ENCODE assay signal across 8 mouse cellular contexts in genomic region chr1:64118285-64119170, GRCm38 (mm10). TPM values are rescaled to one million over a fixed set of nuclear protein-coding genes. Genes with fewer than 3 reads are reported as not detected.
DNase-seq lines count a peak whose midpoint lies in the region; ATAC-seq and TF ChIP-seq lines count a peak whose summit lies in the region.

No protein-coding gene starts in this region.

- H3K9ac ChIP-seq in embryonic facial prominence, embryonic 15.5 days, result peak overlapping the region; percentile 37
- peak overlapping the region; percentile 75 for H3K9ac ChIP-seq in hindbrain, embryonic 12.5 days
- H3K9ac ChIP-seq in limb, embryonic 14.5 days (ENCODE audit: low read depth, low read length, severe bottlenecking), result no peak overlapping the region; the same call in 1 of the 2 replicates
- peak overlapping the region; percentile 100 for H3K9ac ChIP-seq in neural tube, embryonic 13.5 days

- 27% methylated on average over 6 of the region's 6 CpGs for WGBS in embryonic facial prominence, embryonic 15.5 days
- 39% methylated on average over 6 of the region's 6 CpGs for WGBS in hindbrain, embryonic 12.5 days
- WGBS in limb, embryonic 14.5 days, result 41% methylated on average over 6 of the region's 6 CpGs
- 38% methylated on average over 6 of the region's 6 CpGs for WGBS in neural tube, embryonic 13.5 days

- peak overlapping the region; percentile 72 for H3K4me3 ChIP-seq in embryonic facial prominence, embryonic 15.5 days (replicated peaks)
- H3K4me3 ChIP-seq in hindbrain, embryonic 12.5 days, result peak overlapping the region; percentile 71
- H3K4me3 ChIP-seq in limb, embryonic 14.5 days (replicated peaks; ENCODE audit: low read length), result peak overlapping the region; percentile 87
- peak overlapping the region; percentile 62 for H3K4me3 ChIP-seq in neural tube, embryonic 13.5 days

- no peaks in the 10 kb centered on the region for H3K9me3 ChIP-seq in embryonic facial prominence, embryonic 15.5 days (replicated peaks)
- H3K9me3 ChIP-seq in hindbrain, embryonic 12.5 days (replicated peaks), result no peaks in the 10 kb centered on the region
- no peaks in the 10 kb centered on the region for H3K9me3 ChIP-seq in limb, embryonic 14.5 days (ENCODE audit: control insufficient read depth, low read length)
- no peaks in the 10 kb centered on the region for H3K9me3 ChIP-seq in neural tube, embryonic 13.5 days

- peak; percentile 11 for DNase-seq in right cerebral cortex, postnatal 4 days
- no peak for DNase-seq in right cerebral cortex, postnatal 25 days
- peak; percentile 29 for DNase-seq in limb, embryonic 14.5 days (ENCODE audit: low spot score)
- DNase-seq in left cerebral cortex, postnatal 10 days (ENCODE audit: extremely low spot score in 1 of 2, low spot score in 2 of 2), result no peak

- no peaks in the 10 kb centered on the region for H3K36me3 ChIP-seq in embryonic facial prominence, embryonic 15.5 days
- H3K36me3 ChIP-seq in hindbrain, embryonic 12.5 days, result no peaks in the 10 kb centered on the region
- H3K36me3 ChIP-seq in limb, embryonic 14.5 days (ENCODE audit: control insufficient read depth, insufficient read depth, low read length), result no peaks in the 10 kb centered on the region
- no peaks in the 10 kb centered on the region for H3K36me3 ChIP-seq in neural tube, embryonic 13.5 days

- no peak for TF ChIP-seq POLR2A in limb, embryonic 14.5 days (IDR thresholded peaks at IDR 0.05; ENCODE audit: borderline replicate concordance, extremely low read depth, insufficient read depth, insufficient read length)

- intact Hi-C loops in left cerebral cortex, postnatal 10 days (cut with DNase I), result loop anchor here (5.0 to 10.0 kb wide), 3 partner anchors 81 to 244 kb away; no protein-coding TSS in a partner anchor

- no peak for ATAC-seq in embryonic facial prominence, embryonic 15.5 days (ENCODE audit: insufficient number of reproducible peaks, low FRiP score, low TSS enrichment, low read depth)
- ATAC-seq in hindbrain, embryonic 12.5 days (ENCODE audit: low FRiP score), result no peak
- no peak for ATAC-seq in limb, embryonic 14.5 days (ENCODE audit: low FRiP score, low read depth)
- no peak for ATAC-seq in neural tube, embryonic 13.5 days (ENCODE audit: low read depth)
- ATAC-seq in frontal cortex, adult (ENCODE audit: low TSS enrichment), result no peak

- peaks cover 26% of the 10 kb centered on the region for H3K4me1 ChIP-seq in embryonic facial prominence, embryonic 15.5 days
- peaks cover 52% of the 10 kb centered on the region for H3K4me1 ChIP-seq in hindbrain, embryonic 12.5 days
- peaks cover 21% of the 10 kb centered on the region for H3K4me1 ChIP-seq in limb, embryonic 14.5 days (ENCODE audit: control insufficient read depth, insufficient read depth, low read length)
- peaks cover 64% of the 10 kb centered on the region for H3K4me1 ChIP-seq in neural tube, embryonic 13.5 days (replicated peaks)

- H3K27ac ChIP-seq in embryonic facial prominence, embryonic 15.5 days (replicated peaks), result peak overlapping the region; percentile 100
- peak overlapping the region; percentile 100 for H3K27ac ChIP-seq in hindbrain, embryonic 12.5 days
- H3K27ac ChIP-seq in limb, embryonic 14.5 days (replicated peaks; ENCODE audit: low read depth, low read length), result no peak overlapping the region
- H3K27ac ChIP-seq in neural tube, embryonic 13.5 days (replicated peaks), result peak overlapping the region; percentile 100

- peak overlapping the region; percentile 62 for H3K4me2 ChIP-seq in embryonic facial prominence, embryonic 15.5 days (replicated peaks)
- H3K4me2 ChIP-seq in hindbrain, embryonic 12.5 days (replicated peaks), result peak overlapping the region; percentile 67
- peak overlapping the region; percentile 57 for H3K4me2 ChIP-seq in limb, embryonic 14.5 days (replicated peaks; ENCODE audit: low read depth, low read length, severe bottlenecking)
- peak overlapping the region; percentile 58 for H3K4me2 ChIP-seq in neural tube, embryonic 13.5 days

- H3K27me3 ChIP-seq in embryonic facial prominence, embryonic 15.5 days, result no peaks in the 10 kb centered on the region
- no peaks in the 10 kb centered on the region for H3K27me3 ChIP-seq in hindbrain, embryonic 12.5 days
- no peaks in the 10 kb centered on the region for H3K27me3 ChIP-seq in limb, embryonic 14.5 days (ENCODE audit: control insufficient read depth, insufficient read depth, low read length)
- no peaks in the 10 kb centered on the region for H3K27me3 ChIP-seq in neural tube, embryonic 13.5 days

RNA-seq across cellular contexts. Expression of gene Klf7, which starts 3.6 kb away (rescaled TPM):
- polyA plus RNA-seq in embryonic facial prominence, embryonic 15.5 days (2015; fragmentation: Nextera tagmentation; extraction: Ambion mirVana), result 27.0 and 28.4 TPM in 2 replicates
- polyA plus RNA-seq in hindbrain, embryonic 12.5 days (2016; fragmentation: Nextera tagmentation; extraction: Ambion mirVana), result 53.2 and 53.4 TPM in 2 replicates
- polyA plus RNA-seq in limb, embryonic 14.5 days (2012; rRNA removed), result 9.7 and 10.2 TPM in 2 replicates
- polyA plus RNA-seq in limb, embryonic 14.5 days (2014; fragmentation: Nextera tagmentation; extraction: Ambion mirVana), result 17.3 and 18.7 TPM in 2 replicates
- 78.7 and 86.4 TPM in 2 replicates for polyA plus RNA-seq in neural tube, embryonic 13.5 days (2015; fragmentation: Nextera tagmentation; extraction: Ambion mirVana)
- total RNA-seq in left cerebral cortex, postnatal 10 days (2021), result 10 to 100 TPM; 81.3 to 90.8 TPM

Comparison
In these comparisons a context has a peak if more than half of its experiments do, and no peak if none do; other contexts are left out.
1. DNase-seq: peak in right cerebral cortex, postnatal 4 days (single experiment) and limb, embryonic 14.5 days (single experiment); none in right cerebral cortex, postnatal 25 days (single experiment) and left cerebral cortex, postnatal 10 days (0 of 2).
2. Peak in every context shown above with its lines, with median percentiles within 50 percentile points of each other: H3K4me2 ChIP-seq and H3K4me3 ChIP-seq.